Comparison of ENCODE assay signal across 8 mouse cellular contexts in the genomic region with DNA sequence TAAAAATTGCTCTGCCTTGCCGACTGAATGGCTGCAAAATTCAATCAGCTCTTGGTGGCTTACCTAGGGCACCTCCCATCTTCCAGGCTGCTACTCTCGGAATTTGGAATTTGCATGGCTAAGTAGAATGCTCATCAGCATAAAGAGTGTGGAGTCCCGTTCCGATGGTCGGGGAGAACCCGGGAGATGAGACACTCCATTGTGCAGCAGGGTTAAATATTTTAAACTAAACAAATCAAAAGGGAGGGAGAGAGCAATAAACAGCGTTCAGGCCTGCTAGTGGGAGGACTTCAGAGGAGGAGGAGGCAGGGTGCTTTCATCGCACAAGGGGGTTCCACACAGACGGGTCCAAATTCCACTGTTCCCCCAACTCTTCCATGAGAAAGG.
DNase-seq lines count a peak whose midpoint lies in the region; ATAC-seq lines count a peak whose summit lies in the region.

No protein-coding gene starts in this region.

- no peak for DNase-seq in heart, embryonic 10.5 days (ENCODE audit: low spot score)
- DNase-seq in heart, postnatal 10 days: no peak
- peak; percentile 77 for DNase-seq in R1 (ENCODE audit: low read depth, low spot score)
- DNase-seq in natural killer cell, adult 2 months (ENCODE audit: low spot score in 2 of 2): no peak
- no peak for DNase-seq in ovary, postnatal 14 days (ENCODE audit: low spot score)
- no peak for DNase-seq in left cerebral cortex, postnatal 36 days (ENCODE audit: low spot score in 2 of 2)

- H3K4me3 ChIP-seq in heart, embryonic 10.5 days: peak overlapping the region; percentile 61
- H3K4me3 ChIP-seq in hindbrain, embryonic 15.5 days: peak overlapping the region; percentile 40
- H3K4me3 ChIP-seq in liver, embryonic 16.5 days (ENCODE audit: low read depth, low read length): peak overlapping the region; percentile 62

- H3K4me1 ChIP-seq in heart, embryonic 10.5 days: peaks cover 9% of the 10 kb centered on the region
- peaks cover 24% of the 10 kb centered on the region for H3K4me1 ChIP-seq in hindbrain, embryonic 15.5 days (replicated peaks)
- peaks cover 29% of the 10 kb centered on the region for H3K4me1 ChIP-seq in liver, embryonic 16.5 days (ENCODE audit: control insufficient read depth, low read depth, low read length)

- peak overlapping the region; percentile 31; the same call in 1 of the 2 replicates for H3K9ac ChIP-seq in hindbrain, embryonic 15.5 days
- H3K9ac ChIP-seq in liver, embryonic 16.5 days (ENCODE audit: low read depth, low read length): peak overlapping the region; percentile 64

- peak overlapping the region; percentile 65 for H3K27ac ChIP-seq in heart, embryonic 10.5 days
- H3K27ac ChIP-seq in hindbrain, embryonic 15.5 days (replicated peaks): no peak overlapping the region
- H3K27ac ChIP-seq in liver, embryonic 16.5 days (ENCODE audit: low read length): peak overlapping the region; percentile 88

- H3K27me3 ChIP-seq in heart, embryonic 10.5 days (ENCODE audit: insufficient read depth, poor library complexity, severe bottlenecking): peaks cover 13% of the 10 kb centered on the region
- H3K27me3 ChIP-seq in hindbrain, embryonic 15.5 days: no peaks in the 10 kb centered on the region
- H3K27me3 ChIP-seq in liver, embryonic 16.5 days (ENCODE audit: control insufficient read depth, insufficient read depth, low read depth, low read length): no peaks in the 10 kb centered on the region

- intact Hi-C loops in heart, postnatal 10 days (cut with DNase I): loop anchor here (5.0 kb wide), 1 partner anchor 124 kb away; a partner anchor contains a TSS
- intact Hi-C loops in left cerebral cortex, postnatal 36 days (cut with DNase I): no loop called here

- 4% methylated on average over 9 of the region's 9 CpGs for WGBS in heart, embryonic 10.5 days
- WGBS in hindbrain, embryonic 15.5 days: 4% methylated on average over 9 of the region's 9 CpGs
- 11% methylated on average over 9 of the region's 9 CpGs for WGBS in liver, embryonic 16.5 days (ENCODE audit: insufficient replicate concordance)

- no peaks in the 10 kb centered on the region for H3K9me3 ChIP-seq in heart, embryonic 10.5 days
- no peaks in the 10 kb centered on the region for H3K9me3 ChIP-seq in hindbrain, embryonic 15.5 days
- H3K9me3 ChIP-seq in liver, embryonic 16.5 days (replicated peaks; ENCODE audit: control insufficient read depth, low read length): no peaks in the 10 kb centered on the region

- ATAC-seq in hindbrain, embryonic 15.5 days (ENCODE audit: low FRiP score, low read depth): peak; percentile 46; the same call in 1 of the 2 replicates
- ATAC-seq in liver, embryonic 16.5 days (ENCODE audit: low read depth): no peak

- no peaks in the 10 kb centered on the region for H3K36me3 ChIP-seq in heart, embryonic 10.5 days
- no peaks in the 10 kb centered on the region for H3K36me3 ChIP-seq in hindbrain, embryonic 15.5 days
- no peaks in the 10 kb centered on the region for H3K36me3 ChIP-seq in liver, embryonic 16.5 days (ENCODE audit: control insufficient read depth, insufficient read depth)

- peak overlapping the region; percentile 77 for H3K4me2 ChIP-seq in hindbrain, embryonic 15.5 days
- H3K4me2 ChIP-seq in liver, embryonic 16.5 days (ENCODE audit: low read depth, low read length): peak overlapping the region; percentile 89
